Mouse (Mus musculus): ENCODE measurements around the gene Dhrs9.

- TF ChIP-seq CTCF (conservative IDR thresholded peaks at IDR 0.05; ENCODE audit: low read length) (no peak), POU5F1 (IDR thresholded peaks at IDR 0.05; ENCODE audit: borderline replicate concordance, low read length) (no peak), NANOG (IDR thresholded peaks at IDR 0.05; ENCODE audit: borderline replicate concordance, low read length) (no peak)
These were observed 16.7 kb downstream of the Dhrs9 start for GRCm38 (mm10) chr2:69396760-69397435.
